Mouse (Mus musculus) thymus, adult 2 months (tissue): ENCODE results near the gene Slc22a1.

Experiments used
- CTCF ChIP-seq: fragments of 200-500 bp; IDR thresholded peaks from 2 replicates; pipeline ENCODE4 v1.5.1; 2012; ENCODE audit warnings: mild to moderate bottlenecking, control low read depth, low read length, moderate library complexity, borderline replicate concordance; ENCODE audit not compliant: control insufficient read depth, poor library complexity, insufficient read depth; ENCODE audit errors: extremely low read depth
- POLR2A ChIP-seq: fragments of 200-500 bp; IDR thresholded peaks from 2 replicates; pipeline ENCODE4 v1.6.1; 2012; ENCODE audit warnings: mild to moderate bottlenecking, low read length, control low read depth, moderate library complexity; ENCODE audit not compliant: control insufficient read depth, poor library complexity, insufficient read depth; ENCODE audit errors: extremely low read depth

GRCm38 (mm10) chr17:12684928-12685624 lies 9.4 kb upstream of the Slc22a1 start:
- TF ChIP-seq CTCF = no peak
- no peak for TF ChIP-seq POLR2A
